Mouse (Mus musculus) layer of hippocampus, postnatal 14 days (tissue): ENCODE measurements around the gene Wdr64. TPM values are rescaled to one million over a fixed set of nuclear protein-coding genes. Genes with fewer than 3 reads are reported as not detected.
A peak's percentile ranks its signal among the peaks of the same experiment; 100 is the strongest.

Source experiments
- DNase-seq, 2 experiments: peaks; one replicate each; pipeline ENCODE4 v3.0.0; 2021 to 2022; ENCODE audit warnings: low spot score in 2 of 2, mixed read lengths in 1 of 2
- long read RNA-seq, 2 experiments: library from polyadenylated mRNA; stranded (forward); transcript quantifications; one replicate each; pipeline ENCODE4 v2.0.0; 2021
- total RNA-seq, 2 experiments: library from RNA; stranded (reverse); gene quantifications; 2 replicates each; pipeline ENCODE4 v1.2.3; 2021

Wdr64 gene
- not detected for total RNA-seq
- long read RNA-seq, experiment 1, partial matches to known transcripts = 0 of 1 reads
- long read RNA-seq, experiment 1, other reads (novel, unspliced or antisense) = 1 of 1 reads
- long read RNA-seq, experiment 2 = 0 reads

DNA sequence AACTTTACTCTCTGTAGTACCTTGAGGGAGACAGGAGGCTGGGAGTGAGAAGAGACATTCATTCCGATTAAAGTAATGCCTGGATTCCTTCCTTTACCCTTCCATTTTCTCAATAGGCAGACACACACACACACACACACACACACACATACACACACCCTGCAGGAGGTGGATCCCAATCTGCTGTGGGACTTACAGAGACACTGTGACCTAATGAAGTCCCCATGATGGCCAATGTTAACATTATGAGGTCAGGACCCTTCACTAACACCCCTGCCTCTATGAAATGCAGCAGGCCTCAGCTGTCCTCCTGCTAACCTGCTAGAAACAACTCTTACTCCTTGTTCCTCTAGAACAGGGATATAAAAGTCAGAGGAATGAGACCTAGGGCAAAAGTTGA lies at the start of gene Wdr64:
Gene Wdr64 (plus strand): TSS at position 301 of the 400 bp plus-strand sequence.
- DNase-seq = no peak

DNA sequence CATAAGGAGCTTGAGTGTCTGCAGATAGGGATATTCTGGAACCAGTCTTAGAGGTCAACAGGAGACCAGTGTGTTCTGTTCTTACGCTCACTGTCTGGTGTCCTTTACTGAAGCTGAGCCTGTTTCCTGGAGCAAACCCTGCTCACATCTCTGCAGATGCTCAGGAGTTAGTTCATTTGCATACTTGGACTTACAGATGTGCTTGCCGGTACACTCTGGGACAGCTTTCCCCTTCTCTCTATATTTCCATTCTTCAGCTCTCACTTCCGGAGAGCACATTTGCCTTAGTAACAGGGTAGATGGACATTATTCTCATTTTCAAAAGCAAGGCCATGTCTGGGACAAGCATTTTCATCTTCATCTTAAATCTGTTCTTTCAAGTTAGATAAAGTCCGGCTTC lies 49.8 kb upstream of the Wdr64 start:
- no peak for DNase-seq

DNA sequence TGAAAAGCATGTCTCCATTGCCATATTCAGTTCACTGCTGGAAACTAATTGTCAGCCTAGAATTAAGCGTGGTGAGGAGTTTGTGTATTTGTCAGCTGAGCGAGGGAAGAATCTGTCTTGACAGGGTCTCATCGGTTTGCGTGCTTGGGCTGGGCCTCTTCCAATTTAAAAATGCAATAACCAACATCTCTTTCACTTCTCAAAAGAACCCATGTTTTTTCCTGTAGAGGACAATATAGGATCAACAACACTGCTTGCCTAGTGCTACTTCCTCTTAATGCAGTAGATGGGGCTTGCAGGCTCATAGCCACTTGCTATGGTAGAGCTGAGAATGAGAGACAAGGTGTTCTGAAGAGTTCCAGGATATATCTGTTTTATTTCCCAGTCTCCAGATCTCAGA lies 38.5 kb upstream of the Wdr64 start:
- DNase-seq = no peak

DNA sequence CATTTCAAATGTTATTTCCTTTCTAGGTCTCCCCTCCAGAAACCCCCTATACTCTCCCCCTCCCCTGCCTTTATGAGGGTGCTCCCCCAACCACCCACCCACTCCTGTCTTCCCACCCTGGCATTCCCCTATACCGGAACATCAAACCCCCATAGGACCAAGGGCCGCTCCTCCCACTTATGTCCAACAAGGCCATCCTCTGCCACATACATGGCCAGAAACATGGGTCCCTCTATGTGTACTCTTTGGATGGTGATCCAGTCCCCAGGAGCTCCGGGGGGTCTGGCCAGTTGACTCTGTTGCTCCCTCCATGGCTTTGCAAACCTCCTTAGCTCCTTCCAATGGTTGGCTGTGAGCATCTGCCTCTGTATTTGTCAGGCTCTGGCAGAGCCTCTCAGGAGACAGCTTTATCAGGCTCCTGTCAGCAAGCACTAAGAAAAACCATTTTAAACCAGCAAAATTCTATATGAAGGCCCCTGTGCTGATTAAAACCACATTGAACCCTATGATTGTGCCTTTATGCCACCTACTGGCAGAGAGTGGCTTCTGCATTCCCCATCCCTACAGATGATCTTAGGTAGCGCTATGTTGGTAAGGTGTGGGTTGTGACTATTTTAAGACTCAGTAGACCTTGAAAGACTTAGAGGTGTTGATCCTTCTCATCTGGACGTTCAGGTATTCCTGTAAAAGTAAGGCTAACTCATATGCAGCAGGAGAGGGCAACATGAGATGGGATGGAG lies 29.6 kb upstream of the Wdr64 start:
- peak in 1 of 2 experiments; percentile 20 for DNase-seq

DNA sequence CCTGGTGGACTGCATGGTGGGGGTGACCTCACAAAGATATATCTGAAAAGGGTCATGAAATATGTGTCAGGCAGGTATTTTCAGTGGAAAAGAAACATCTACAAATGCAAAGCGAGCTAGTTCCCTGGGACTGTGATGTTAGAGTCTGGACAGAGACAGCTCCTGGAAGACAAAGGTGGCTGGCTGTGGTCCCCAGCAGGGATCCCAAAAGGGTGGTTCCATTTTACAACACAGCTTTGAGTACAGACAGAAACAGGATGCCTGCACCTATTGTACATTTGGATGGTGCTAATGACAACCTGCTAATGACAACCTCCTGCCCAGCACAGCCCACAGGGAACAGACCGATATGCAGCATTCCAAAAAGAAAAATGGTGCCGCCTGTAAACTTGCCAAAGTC lies 28.9 kb upstream of the Wdr64 start:
- DNase-seq = peak in 1 of 2 experiments; percentile 11

DNA sequence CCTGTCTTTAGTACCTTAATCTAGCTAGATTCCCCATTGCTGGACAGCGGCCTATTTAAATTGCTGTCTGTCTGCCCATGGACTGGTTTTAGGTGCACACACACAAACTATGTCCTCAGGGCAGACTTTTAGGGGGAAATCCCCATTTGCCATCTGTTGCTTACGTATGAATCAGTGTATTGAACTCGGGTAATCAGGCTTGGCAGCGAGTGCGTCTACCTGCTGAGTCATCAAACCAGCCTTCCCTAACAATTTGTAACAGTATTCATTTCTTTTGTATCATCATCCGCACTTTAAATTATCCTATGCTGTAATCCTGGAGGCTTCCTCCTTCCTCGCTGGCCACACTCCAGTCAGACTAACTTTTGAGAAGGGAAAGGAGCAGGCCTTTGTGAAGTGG lies 28.4 kb upstream of the Wdr64 start:
- no peak for DNase-seq

DNA sequence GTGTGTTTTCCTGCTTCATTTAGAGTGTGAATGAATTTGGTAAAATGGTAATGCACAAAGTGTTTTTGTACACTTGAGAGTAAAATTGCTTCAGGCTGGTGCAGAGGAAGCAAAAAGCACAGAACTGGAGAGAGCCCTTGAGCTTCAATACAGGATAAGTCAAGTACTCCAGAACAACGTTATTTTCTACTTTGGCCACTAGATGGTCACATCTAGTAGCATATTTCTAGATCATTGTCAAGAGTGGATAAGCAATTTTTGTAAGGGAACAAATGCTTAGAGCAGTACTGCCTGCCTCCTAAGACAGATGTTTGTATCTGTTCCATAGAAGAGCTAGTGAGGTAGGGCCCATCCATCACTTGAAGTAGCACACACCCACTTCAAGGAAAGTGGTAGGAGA lies 26.8 kb upstream of the Wdr64 start:
- DNase-seq = no peak

DNA sequence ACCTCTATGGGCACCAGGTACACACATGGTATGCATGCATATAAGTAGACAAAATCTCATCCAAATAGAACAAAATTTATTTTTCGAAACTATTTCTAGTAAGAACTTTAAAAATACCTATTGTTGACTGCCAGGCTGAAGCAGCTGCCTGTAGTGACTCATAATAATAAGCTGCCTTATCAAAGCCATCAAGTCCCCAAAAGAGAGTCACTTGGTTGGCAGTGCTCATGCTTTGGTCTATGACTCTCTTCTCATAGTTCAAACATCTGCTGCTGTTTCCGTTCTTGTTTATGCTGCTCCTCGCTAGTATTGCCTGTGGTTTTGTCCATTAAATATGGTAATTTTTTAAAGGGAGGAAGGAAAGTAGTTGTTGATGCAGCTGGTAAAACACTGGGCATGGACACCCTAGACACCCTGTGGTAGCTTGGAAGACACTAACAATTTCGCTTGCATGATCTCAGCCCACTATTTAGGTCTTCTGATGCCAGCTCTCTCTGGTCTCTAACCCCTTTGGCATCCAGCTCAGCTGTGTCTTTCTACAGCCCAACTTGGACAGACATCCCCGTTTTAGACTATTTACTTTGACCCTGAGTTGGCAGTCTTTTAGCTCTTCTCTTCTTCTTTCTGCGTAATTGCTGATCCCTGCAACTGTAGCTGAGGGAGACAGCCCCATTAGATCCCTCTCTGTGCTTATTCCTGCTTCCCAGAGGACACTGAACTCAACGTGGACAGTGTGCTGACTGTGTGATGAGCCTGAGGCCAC lies 24.6 kb upstream of the Wdr64 start:
- no peak for DNase-seq

DNA sequence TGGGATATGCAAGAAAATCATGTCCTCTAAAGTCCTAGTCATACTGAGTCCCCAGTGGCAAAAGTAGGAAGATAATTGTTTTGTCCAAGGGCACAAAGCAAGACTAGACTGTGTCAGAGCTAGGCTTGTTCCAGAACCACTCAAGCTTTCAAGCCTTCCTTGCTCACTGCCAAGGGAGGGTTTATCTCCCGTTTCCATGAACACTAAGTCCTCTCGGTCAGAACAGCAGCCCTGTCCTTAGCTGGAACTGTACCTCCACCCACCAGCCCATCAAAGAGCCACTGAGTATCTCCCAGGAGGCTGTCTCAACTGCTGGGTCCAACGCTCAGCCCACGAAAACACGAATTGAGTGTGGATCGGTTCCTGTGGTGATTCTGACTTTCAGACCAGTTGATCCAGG lies 23.3 kb upstream of the Wdr64 start:
- no peak for DNase-seq

DNA sequence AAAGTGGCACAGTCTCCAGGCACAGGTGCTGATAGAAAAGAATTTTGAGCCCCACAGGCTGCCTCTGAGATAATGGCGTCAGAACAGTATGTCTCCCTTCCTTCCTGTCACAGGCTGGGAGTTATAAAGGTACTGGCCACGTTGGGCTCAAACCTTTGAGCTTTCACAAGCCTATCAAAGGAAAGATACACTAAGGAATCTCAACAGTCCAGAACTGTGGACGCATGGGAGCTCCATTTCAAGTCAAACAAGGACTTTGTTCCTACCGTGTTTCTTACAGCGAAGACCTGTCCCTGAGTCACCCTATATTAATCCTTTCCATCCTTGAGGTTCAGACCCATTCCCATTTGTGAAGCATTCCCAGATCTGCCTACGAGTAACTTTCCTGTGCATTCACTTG lies 20.9 kb upstream of the Wdr64 start:
- no peak for DNase-seq

DNA sequence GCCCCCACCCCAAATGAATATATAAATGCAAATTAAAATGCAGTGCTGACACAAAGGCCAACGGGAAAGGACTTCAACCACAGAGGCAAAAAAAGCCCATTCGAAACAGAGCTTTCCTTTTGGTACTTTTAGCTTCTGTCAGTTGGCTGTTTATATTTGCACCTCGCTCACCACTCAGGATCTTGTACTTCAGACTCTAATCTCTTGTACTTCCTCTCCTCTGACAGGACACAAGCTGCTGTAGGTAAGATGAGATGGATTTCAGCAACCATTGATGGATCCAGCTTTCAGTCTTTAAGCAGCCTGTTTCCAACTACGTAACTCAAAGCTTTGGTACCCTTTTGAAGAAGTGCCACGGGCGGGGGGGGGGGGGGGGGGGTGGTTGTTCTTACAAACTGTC lies 17.4 kb upstream of the Wdr64 start:
- no peak for DNase-seq

DNA sequence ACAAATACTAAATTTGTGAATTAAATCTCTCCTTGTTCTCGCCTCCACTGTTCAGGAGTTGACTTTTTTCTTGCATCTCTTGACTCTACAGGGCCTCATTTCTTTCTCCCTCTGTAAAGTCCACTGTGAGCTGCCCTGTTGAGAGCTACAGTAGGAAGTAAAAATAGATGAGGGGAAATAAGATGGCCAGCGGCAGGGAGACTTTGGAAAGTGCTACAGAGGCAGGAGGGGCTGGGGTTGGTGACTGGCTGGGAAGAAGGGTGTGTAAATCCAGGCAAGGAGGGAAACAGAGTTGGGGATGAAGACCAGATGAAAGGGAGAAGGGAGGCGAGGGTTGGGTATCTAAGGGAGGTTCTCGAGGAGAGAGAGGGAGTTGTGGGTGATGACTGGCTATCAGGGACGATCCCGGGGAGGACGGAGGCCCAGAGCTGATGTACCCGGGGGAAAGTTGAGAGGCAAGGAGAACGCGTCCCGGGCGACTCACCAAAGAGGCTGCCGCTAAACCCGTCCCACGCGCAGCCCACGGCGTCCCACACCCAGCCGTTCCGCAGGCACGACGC lies 6.6 kb upstream of the Wdr64 start:
- no peak for DNase-seq

DNA sequence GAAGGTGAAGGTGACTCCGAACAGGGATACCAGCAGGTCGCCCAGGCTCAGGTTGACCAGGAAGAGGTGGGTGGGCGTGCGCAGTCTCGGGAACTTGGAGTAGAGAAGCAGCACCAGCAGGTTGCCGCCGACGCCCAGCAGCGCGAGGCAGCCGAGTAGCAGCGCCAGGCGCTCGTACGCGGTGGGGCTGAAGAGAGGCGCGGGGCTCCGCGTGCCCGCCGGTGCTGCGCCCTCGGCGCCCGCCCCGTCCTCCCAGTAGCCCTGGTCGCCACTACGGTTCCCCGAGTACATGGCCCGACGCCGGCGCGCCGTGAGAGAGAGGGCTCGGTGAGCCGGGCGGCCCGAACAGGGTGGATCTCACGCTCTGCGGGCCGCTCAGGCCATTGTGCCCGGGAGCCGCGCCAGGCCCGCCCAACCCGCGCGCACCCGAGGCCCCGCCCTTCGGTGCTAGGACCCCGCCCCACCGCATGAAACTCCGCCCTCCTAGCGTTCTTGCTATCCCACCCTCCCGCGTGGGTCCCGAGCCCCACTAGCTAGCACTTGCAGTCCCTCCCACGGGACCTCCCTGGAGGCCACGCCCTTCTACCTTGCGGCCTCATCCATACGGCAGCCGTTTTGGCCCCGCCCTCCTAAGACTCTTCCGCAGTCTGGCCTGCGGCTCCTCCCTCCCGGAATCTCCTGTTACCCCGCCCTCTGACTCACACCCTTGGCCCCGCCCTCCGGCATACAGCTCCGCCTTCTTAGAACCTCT lies 6.0 kb upstream of the Wdr64 start, which contains the start of the genes Opn3 and Chml:
Gene Opn3 (minus strand): TSS at position 531 of the 751 bp plus-strand sequence.
Gene Chml (minus strand): TSS at position 656 of the 751 bp plus-strand sequence.
- DNase-seq = peak; percentile 93 to 97

DNA sequence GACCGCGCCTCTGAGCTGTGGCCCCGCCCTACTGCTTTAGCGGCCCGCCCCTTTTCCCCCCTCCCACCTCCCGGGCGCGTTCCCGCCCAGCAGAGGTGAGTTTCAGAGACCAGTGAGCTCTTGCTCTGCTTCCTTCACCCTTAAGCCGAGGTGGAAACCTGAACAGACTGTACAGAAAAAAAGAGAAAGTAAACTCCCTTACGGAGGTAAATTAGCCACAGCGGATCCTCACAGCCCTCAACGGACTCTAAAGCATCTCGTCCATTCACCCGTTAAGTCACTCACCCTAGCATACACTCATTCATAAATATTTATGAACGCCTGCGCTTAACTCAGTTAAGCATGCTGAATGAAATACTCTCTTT lies 5.4 kb upstream of the Wdr64 start:
- no peak for DNase-seq

DNA sequence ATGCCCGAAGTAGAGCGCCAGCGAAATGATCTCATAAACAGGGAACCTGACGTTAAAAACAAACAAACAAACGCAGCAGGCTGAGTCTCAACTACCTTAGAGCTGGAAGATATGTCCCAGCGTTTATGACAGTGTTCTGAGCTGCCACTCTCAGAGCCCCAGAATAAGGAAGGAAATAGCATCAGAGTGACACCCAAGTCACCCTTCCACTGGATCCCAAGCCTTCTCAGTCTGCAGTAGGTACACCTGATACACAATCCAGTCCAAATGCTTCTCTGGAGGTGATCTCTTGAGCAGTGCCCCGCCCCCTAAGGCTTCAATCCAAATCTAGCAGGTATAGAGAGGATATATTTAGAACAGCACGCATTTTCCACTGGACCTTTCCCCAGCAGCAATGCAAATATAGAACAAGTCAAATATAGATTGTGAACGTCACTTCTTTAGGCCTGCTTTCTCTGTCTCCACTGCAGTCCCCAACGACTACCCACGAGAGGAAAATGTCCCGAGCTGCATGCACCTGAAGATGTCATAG lies 4.9 kb upstream of the Wdr64 start:
- no peak for DNase-seq

DNA sequence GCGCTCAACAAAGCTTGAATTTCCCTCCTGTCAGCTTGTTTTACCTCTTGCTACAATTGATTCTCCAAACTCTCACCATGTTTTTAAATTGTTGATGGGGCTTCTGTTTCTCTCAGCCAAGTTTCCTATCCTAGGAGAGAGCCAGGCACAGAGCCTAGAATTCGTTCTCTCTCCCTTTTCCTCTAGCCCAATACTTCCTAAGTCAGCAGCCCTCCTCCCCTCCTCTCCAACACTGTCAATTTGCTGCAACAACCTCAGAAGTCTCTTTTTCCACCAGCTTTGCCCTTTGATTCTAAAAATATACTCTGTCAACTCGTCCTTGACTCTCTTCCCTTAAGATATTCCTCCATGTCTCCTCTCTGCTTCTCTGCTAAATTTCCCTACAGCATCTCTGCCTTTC lies 982 bp downstream of the Wdr64 start:
- DNase-seq = no peak

DNA sequence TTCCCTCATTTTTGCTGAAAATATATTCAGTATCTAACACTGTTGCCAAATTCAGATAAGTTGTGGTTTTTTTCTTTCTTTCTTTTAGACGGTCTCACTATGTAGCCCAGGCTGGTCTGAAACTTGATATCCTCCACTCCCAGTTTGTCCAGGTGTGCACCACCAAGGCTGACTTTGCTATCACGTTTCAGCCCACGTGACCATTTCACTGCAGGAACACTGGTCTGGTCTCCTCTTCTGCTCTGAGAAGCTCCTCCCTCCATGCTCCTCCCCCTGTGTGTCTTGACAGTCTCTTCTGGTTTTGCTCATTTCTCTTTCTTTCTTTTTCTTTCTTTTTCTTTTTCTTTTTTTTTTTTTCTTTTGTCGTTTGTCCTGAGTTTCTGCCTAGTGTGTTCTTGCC lies 1.4 kb downstream of the Wdr64 start:
- no peak for DNase-seq

DNA sequence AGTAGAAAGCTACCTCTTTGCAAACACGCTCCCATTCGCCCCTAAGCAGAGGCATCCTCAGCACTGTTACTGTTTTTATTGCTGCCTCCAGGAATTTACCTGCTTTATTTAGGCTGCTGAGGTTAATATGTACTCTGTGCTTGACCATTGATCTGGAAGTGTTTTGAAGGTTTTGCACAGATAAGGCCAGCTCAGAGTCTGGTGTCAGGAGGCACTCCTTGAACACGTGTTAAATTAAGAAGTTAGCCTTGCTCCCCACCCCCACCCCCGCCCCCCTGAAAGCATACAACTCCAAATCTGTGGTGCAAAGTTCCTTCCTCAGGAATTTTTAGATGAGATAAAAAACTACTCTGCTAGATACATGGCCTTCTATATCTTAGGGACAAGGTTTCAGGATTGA lies 2.8 kb downstream of the Wdr64 start:
- no peak for DNase-seq

DNA sequence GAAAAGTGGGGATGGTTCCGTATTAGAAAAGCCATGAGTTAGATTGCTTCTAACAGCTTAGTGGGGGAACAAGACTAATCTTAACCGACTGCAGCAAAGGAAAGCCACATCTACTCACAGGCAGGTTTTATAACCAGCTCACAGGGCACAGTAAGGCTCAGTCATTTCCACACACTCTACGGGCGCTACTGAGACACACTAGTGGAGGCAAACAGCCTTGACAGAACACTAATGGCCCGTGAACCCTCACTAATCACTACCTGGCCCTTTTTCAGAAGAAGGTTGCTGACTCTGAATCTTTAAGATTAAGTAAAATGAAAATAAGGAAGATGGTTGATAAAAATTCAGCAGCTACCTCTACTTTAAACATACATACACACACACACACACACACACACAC lies 9.2 kb downstream of the Wdr64 start:
- no peak for DNase-seq

DNA sequence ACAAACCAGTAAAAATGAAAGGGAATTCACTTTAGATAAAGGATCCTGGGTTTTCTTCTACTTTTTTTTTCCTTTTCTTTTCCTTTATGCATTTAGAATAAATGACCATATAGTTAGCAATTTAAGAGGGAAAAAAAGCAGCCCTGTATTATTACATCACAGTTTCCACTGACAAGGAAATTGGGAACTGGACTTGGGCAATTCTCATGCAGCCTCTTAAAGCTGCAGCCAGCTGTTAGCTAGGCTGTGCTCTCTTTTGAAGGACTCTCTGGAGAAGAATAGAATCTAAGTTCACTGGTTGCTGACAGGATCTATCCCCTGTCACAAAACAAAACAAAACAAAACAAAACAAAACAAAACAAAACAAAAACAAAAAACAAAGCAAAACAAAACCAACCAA lies 9.6 kb downstream of the Wdr64 start:
- DNase-seq = no peak

DNA sequence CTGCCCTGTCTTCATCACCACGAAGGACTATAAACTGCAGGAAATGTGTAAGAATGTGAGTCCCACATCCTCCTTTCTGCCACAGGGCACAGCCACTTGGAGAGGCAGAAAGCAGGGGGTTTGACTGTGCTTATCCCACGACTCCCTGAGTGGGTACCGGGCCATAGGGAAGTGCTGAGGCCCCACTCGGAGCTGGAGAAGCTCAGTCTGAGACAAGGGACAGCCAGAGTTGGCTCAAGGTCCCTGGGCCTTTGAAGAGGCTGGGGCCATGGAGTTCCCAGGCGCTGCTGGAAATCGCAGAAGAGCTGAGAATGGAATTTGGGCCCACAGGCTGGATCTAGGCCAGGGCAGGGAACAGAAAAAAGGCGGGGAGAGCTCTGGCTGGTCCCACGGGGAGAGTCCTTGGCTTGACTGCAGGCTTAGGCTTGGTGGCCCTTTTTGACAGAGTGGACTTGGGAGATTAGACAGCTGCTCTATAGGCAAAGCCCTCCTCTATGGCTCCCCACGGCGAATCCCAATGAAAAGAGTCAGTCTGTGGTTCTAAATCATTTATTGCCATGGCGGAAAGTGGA lies 14.0 kb downstream of the Wdr64 start:
- no peak for DNase-seq
